ENCODE assay signal across 25 mouse cellular contexts in genomic region chr17:85624051-85624420, GRCm38 (mm10). TPM values are rescaled to one million over a fixed set of nuclear protein-coding genes. Genes with fewer than 3 reads are reported as not detected.
A peak's percentile ranks its signal among the peaks of the same experiment; 100 is the strongest.
DNase-seq lines count a peak whose midpoint lies in the region; ATAC-seq and TF ChIP-seq lines count a peak whose summit lies in the region.
"Had no signal": no experiment of that assay in that cellular context is flagged by ENCODE, and none has a peak within 500 bp of the region (broad histone marks: within the 10 kb centered on the region; RNA-seq: fewer than 3 reads in every experiment).

No protein-coding gene starts in this region.

- intact Hi-C loops in gastrocnemius, adult 2 months (cut with DNase I): no loop called here

- peaks cover 22% of the 10 kb centered on the region for H3K4me1 ChIP-seq in heart, embryonic 12.5 days (replicated peaks)
- peaks cover 46% of the 10 kb centered on the region for H3K4me1 ChIP-seq in embryonic facial prominence, embryonic 10.5 days
- H3K4me1 ChIP-seq in forebrain, embryonic 11.5 days (replicated peaks; ENCODE audit: control insufficient read depth, insufficient read depth, low read length): peaks cover 29% of the 10 kb centered on the region
- H3K4me1 ChIP-seq in midbrain, embryonic 11.5 days (ENCODE audit: control insufficient read depth, insufficient read depth, low read length): peaks cover 10% of the 10 kb centered on the region; the same call in 1 of the 2 replicates

- no peak for TF ChIP-seq CTCF in gastrocnemius, adult 2 months (IDR thresholded peaks at IDR 0.05)

- H3K27me3 ChIP-seq in heart, embryonic 12.5 days (replicated peaks): peaks cover 90% of the 10 kb centered on the region
- peaks cover 100% of the 10 kb centered on the region for H3K27me3 ChIP-seq in embryonic facial prominence, embryonic 10.5 days (replicated peaks; ENCODE audit: low read depth, poor library complexity, severe bottlenecking)
- H3K27me3 ChIP-seq in forebrain, embryonic 11.5 days (ENCODE audit: control insufficient read depth, insufficient read depth, low read length): peaks cover 54% of the 10 kb centered on the region
- H3K27me3 ChIP-seq in midbrain, embryonic 11.5 days (ENCODE audit: control insufficient read depth, insufficient read depth, low read length): peaks cover 93% of the 10 kb centered on the region
- H3K27me3 ChIP-seq: CH12.LX had no signal

- no peaks in the 10 kb centered on the region for H3K36me3 ChIP-seq in heart, embryonic 12.5 days
- H3K36me3 ChIP-seq in embryonic facial prominence, embryonic 10.5 days (replicated peaks): no peaks in the 10 kb centered on the region; the same call in 1 of the 2 replicates
- H3K36me3 ChIP-seq in forebrain, embryonic 11.5 days (ENCODE audit: control insufficient read depth, insufficient read depth, low read length): no peaks in the 10 kb centered on the region
- H3K36me3 ChIP-seq in midbrain, embryonic 11.5 days (ENCODE audit: control insufficient read depth, insufficient read depth, low read length): no peaks in the 10 kb centered on the region
- H3K36me3 ChIP-seq: kidney, embryonic 15.5 days; neural tube, embryonic 13.5 days had no signal

- 1% methylated on average over 13 of the region's 13 CpGs for WGBS in heart, embryonic 12.5 days
- 1% methylated on average over 13 of the region's 13 CpGs for WGBS in embryonic facial prominence, embryonic 10.5 days
- 2% methylated on average over 13 of the region's 13 CpGs for WGBS in forebrain, embryonic 11.5 days
- under 1% methylated on average over 13 of the region's 13 CpGs for WGBS in midbrain, embryonic 11.5 days

- DNase-seq in heart, adult 18-20 months: no peak
- DNase-seq in embryonic facial prominence, embryonic 10.5 days (ENCODE audit: low spot score): peak; percentile 35
- DNase-seq in forebrain, embryonic 11.5 days (ENCODE audit: low spot score): peak; percentile 52
- no peak for DNase-seq in midbrain, embryonic 11.5 days (ENCODE audit: low spot score, missing footprints)
- DNase-seq in gastrocnemius, adult 2 months: no peak
- DNase-seq in adrenal gland, adult 18-20 months (ENCODE audit: low spot score in 2 of 2): no peak
- no peak for DNase-seq in lung, postnatal 25 days (ENCODE audit: low spot score)
- DNase-seq: adrenal gland, postnatal 14 days; cerebellum, adult 8-10 months; heart, postnatal 4 days; layer of hippocampus, postnatal 36 days; left cerebral cortex, postnatal 4 days; lung, adult 2 months; lung, postnatal 4 days; right cerebral cortex, postnatal 14 days had no signal

- no peak overlapping the region for H3K27ac ChIP-seq in heart, embryonic 12.5 days (ENCODE audit: poor library complexity, severe bottlenecking)
- peak overlapping the region; percentile 87; the same call in 1 of the 2 replicates for H3K27ac ChIP-seq in embryonic facial prominence, embryonic 10.5 days (replicated peaks)
- H3K27ac ChIP-seq in forebrain, embryonic 11.5 days (ENCODE audit: low read depth, low read length): no peak overlapping the region
- no peak overlapping the region for H3K27ac ChIP-seq in midbrain, embryonic 11.5 days (ENCODE audit: low read depth, low read length)
- no peak overlapping the region for H3K27ac ChIP-seq in gastrocnemius, adult 2 months
- H3K27ac ChIP-seq: kidney, embryonic 15.5 days; neural tube, embryonic 13.5 days had no signal

- ATAC-seq in heart, embryonic 12.5 days (ENCODE audit: insufficient number of reproducible peaks, low FRiP score): no peak
- no peak for ATAC-seq in forebrain, embryonic 11.5 days (replicated peaks; ENCODE audit: low FRiP score)
- no peak for ATAC-seq in midbrain, embryonic 11.5 days (ENCODE audit: low FRiP score)
- ATAC-seq: inflammation-experienced regulatory T-cells, adult 6 months had no signal

- H3K9me3 ChIP-seq in heart, embryonic 12.5 days (replicated peaks): no peaks in the 10 kb centered on the region
- no peaks in the 10 kb centered on the region for H3K9me3 ChIP-seq in embryonic facial prominence, embryonic 10.5 days
- no peaks in the 10 kb centered on the region for H3K9me3 ChIP-seq in forebrain, embryonic 11.5 days (ENCODE audit: control insufficient read depth, low read length)
- H3K9me3 ChIP-seq in midbrain, embryonic 11.5 days (ENCODE audit: control insufficient read depth, low read length): no peaks in the 10 kb centered on the region
- H3K9me3 ChIP-seq: kidney, embryonic 15.5 days; neural tube, embryonic 13.5 days had no signal

- 0 out of 2 replicates have a peak overlapping the region, but pooled peaks have one; percentile 19 for H3K4me3 ChIP-seq in heart, embryonic 12.5 days
- peak overlapping the region; percentile 61 for H3K4me3 ChIP-seq in embryonic facial prominence, embryonic 10.5 days
- H3K4me3 ChIP-seq in forebrain, embryonic 11.5 days (ENCODE audit: low read depth, low read length): peak overlapping the region; percentile 65
- H3K4me3 ChIP-seq in midbrain, embryonic 11.5 days (ENCODE audit: low read depth, low read length): peak overlapping the region; percentile 37
- H3K4me3 ChIP-seq in gastrocnemius, adult 2 months: no peak overlapping the region
- H3K4me3 ChIP-seq: kidney, embryonic 15.5 days; neural tube, embryonic 13.5 days had no signal

- H3K4me2 ChIP-seq in heart, embryonic 12.5 days: no peak overlapping the region; the same call in 1 of the 2 replicates
- peak overlapping the region; percentile 71 for H3K4me2 ChIP-seq in forebrain, embryonic 11.5 days (ENCODE audit: low read depth, low read length, severe bottlenecking)
- H3K4me2 ChIP-seq in midbrain, embryonic 11.5 days: no peak overlapping the region; the same call in 1 of the 2 replicates
- H3K4me2 ChIP-seq: neural tube, embryonic 13.5 days had no signal

- no peak overlapping the region for H3K9ac ChIP-seq in heart, embryonic 12.5 days
- H3K9ac ChIP-seq in forebrain, embryonic 11.5 days (ENCODE audit: low read length): peak overlapping the region; percentile 91
- no peak overlapping the region for H3K9ac ChIP-seq in midbrain, embryonic 11.5 days (ENCODE audit: low read length)
- H3K9ac ChIP-seq: kidney, embryonic 15.5 days; neural tube, embryonic 13.5 days had no signal

RNA-seq across cellular contexts. Expression of gene Six3, which starts 10.6 kb away (rescaled TPM):
- polyA plus RNA-seq in heart, embryonic 12.5 days (2016; fragmentation: Nextera tagmentation; extraction: Ambion mirVana): not detected in 2 replicates
- not detected for total RNA-seq in heart, adult 18-20 months (2021)
- 8.8 and 13.1 TPM in 2 replicates for polyA plus RNA-seq in embryonic facial prominence, embryonic 10.5 days (2016; fragmentation: Nextera tagmentation; extraction: Ambion mirVana)
- 17.1 and 17.5 TPM in 2 replicates for polyA plus RNA-seq in forebrain, embryonic 11.5 days (2014; fragmentation: Nextera tagmentation; extraction: Ambion mirVana)
- polyA plus RNA-seq in midbrain, embryonic 11.5 days (2014; fragmentation: Nextera tagmentation; extraction: Ambion mirVana): 6.7 and 10.7 TPM in 2 replicates
- not detected for total RNA-seq in gastrocnemius, adult 2 months (2021)
- total RNA-seq in adrenal gland, adult 18-20 months (2021): not detected
- total RNA-seq: adrenal gland, postnatal 14 days; CH12.LX; gastrocnemius, adult 8-10 months; heart, adult 8-10 months; heart, postnatal 4 days; liver, adult 2 months had no signal
- polyA plus RNA-seq: kidney, embryonic 15.5 days; large intestine, adult 2 months; liver, adult 2 months; lung, adult 2 months; neural tube, embryonic 13.5 days; stomach, embryonic 16.5 days had no signal

Comparison
In these comparisons a context has a peak if more than half of its experiments do, and no peak if none do; other contexts are left out.
1. DNase-seq: peak in embryonic facial prominence, embryonic 10.5 days (single experiment) and forebrain, embryonic 11.5 days (single experiment); none in heart, adult 18-20 months (0 of 2), midbrain, embryonic 11.5 days (single experiment), gastrocnemius, adult 2 months (single experiment), adrenal gland, adult 18-20 months (0 of 2) and lung, postnatal 25 days (single experiment).